Mouse (Mus musculus): ENCODE measurements at regions not wholly inside any gene's neighbourhood (a gene's known extent, or its start where the extent isn't known, plus 50 kb on each side); places are given as distances from the start of the nearest gene placed in this dataset.

- peaks cover 13% of the 10 kb centered on the region for H3K4me1 ChIP-seq (ENCODE audit: control insufficient read depth, insufficient read depth, low read length)
- H3K4me3 ChIP-seq (ENCODE audit: insufficient read depth, low read length), result no peak overlapping the region
- H3K27ac ChIP-seq (ENCODE audit: insufficient read depth, low read length), result no peak overlapping the region
- no peak for TF ChIP-seq POLR2A (IDR thresholded peaks at IDR 0.05; ENCODE audit: low read depth, low read length)
- no peak for TF ChIP-seq CTCF (IDR thresholded peaks at IDR 0.05; ENCODE audit: borderline replicate concordance, insufficient read depth, low read length)
Measured at GRCm38 (mm10) chr8:126877039-126877365, 68.6 kb downstream of the Tomm20 start.

- Histone ChIP-seq H3K27ac (ENCODE audit: insufficient read depth, low read length) (no peak overlapping the region), H3K4me1 (ENCODE audit: control insufficient read depth, insufficient read depth, low read length) (peaks cover 10% of the 10 kb centered on the region), H3K4me3 (ENCODE audit: insufficient read depth, low read length) (no peak overlapping the region)
- TF ChIP-seq CTCF (IDR thresholded peaks at IDR 0.05; ENCODE audit: borderline replicate concordance, insufficient read depth, low read length), result no peak
- no peak for TF ChIP-seq POLR2A (IDR thresholded peaks at IDR 0.05; ENCODE audit: low read depth, low read length)
Measured at GRCm38 (mm10) chr8:126876300-126877038, 69.2 kb downstream of the Tomm20 start.

GRCm38 (mm10) chr8:126875491-126876155 lies 70.0 kb downstream of the Tomm20 start:
- Histone ChIP-seq H3K27ac (ENCODE audit: insufficient read depth, low read length) (no peak overlapping the region), H3K4me1 (ENCODE audit: control insufficient read depth, insufficient read depth, low read length) (peaks cover 9% of the 10 kb centered on the region; the same call in 1 of the 2 replicates), H3K4me3 (ENCODE audit: insufficient read depth, low read length) (no peak overlapping the region)
- no peak for TF ChIP-seq CTCF (IDR thresholded peaks at IDR 0.05; ENCODE audit: borderline replicate concordance, insufficient read depth, low read length)
- TF ChIP-seq POLR2A (IDR thresholded peaks at IDR 0.05; ENCODE audit: low read depth, low read length), result no peak

- no peak for TF ChIP-seq CTCF (IDR thresholded peaks at IDR 0.05; ENCODE audit: borderline replicate concordance, insufficient read depth, low read length)
- no peak for TF ChIP-seq POLR2A (IDR thresholded peaks at IDR 0.05; ENCODE audit: low read depth, low read length)
- Histone ChIP-seq H3K4me3 (ENCODE audit: insufficient read depth, low read length) (no peak overlapping the region), H3K4me1 (ENCODE audit: control insufficient read depth, insufficient read depth, low read length) (peaks cover 9% of the 10 kb centered on the region; the same call in 1 of the 2 replicates), H3K27ac (ENCODE audit: insufficient read depth, low read length) (no peak overlapping the region; the same call in 1 of the 2 replicates)
Measured at GRCm38 (mm10) chr8:126874846-126875245, 70.8 kb downstream of the Tomm20 start.

GRCm38 (mm10) chr8:126874126-126874730 lies 71.4 kb downstream of the Tomm20 start:
- peaks cover 9% of the 10 kb centered on the region; the same call in 1 of the 2 replicates for H3K4me1 ChIP-seq (ENCODE audit: control insufficient read depth, insufficient read depth, low read length)
- H3K27ac ChIP-seq (ENCODE audit: insufficient read depth, low read length), result peak overlapping the region; percentile 87
- TF ChIP-seq CTCF (IDR thresholded peaks at IDR 0.05; ENCODE audit: borderline replicate concordance, insufficient read depth, low read length) (no peak), POLR2A (IDR thresholded peaks at IDR 0.05; ENCODE audit: low read depth, low read length) (no peak)
- H3K4me3 ChIP-seq (ENCODE audit: insufficient read depth, low read length), result no peak overlapping the region

GRCm38 (mm10) chr8:126873306-126873705 lies 72.3 kb downstream of the Tomm20 start:
- Histone ChIP-seq H3K4me3 (ENCODE audit: insufficient read depth, low read length) (no peak overlapping the region), H3K4me1 (ENCODE audit: control insufficient read depth, insufficient read depth, low read length) (peaks cover 11% of the 10 kb centered on the region), H3K27ac (ENCODE audit: insufficient read depth, low read length) (peak overlapping the region; percentile 87)
- TF ChIP-seq POLR2A (IDR thresholded peaks at IDR 0.05; ENCODE audit: low read depth, low read length), result no peak

GRCm38 (mm10) chr8:126872574-126872973 lies 73.1 kb downstream of the Tomm20 start:
- peak overlapping the region; percentile 87; the same call in 1 of the 2 replicates for H3K27ac ChIP-seq (ENCODE audit: insufficient read depth, low read length)
- H3K4me3 ChIP-seq (ENCODE audit: insufficient read depth, low read length), result no peak overlapping the region
- peaks cover 14% of the 10 kb centered on the region for H3K4me1 ChIP-seq (ENCODE audit: control insufficient read depth, insufficient read depth, low read length)
- no peak for TF ChIP-seq POLR2A (IDR thresholded peaks at IDR 0.05; ENCODE audit: low read depth, low read length)
- no peak for TF ChIP-seq CTCF (IDR thresholded peaks at IDR 0.05; ENCODE audit: borderline replicate concordance, insufficient read depth, low read length)

GRCm38 (mm10) chr8:126872133-126872532 lies 73.5 kb downstream of the Tomm20 start:
- Histone ChIP-seq H3K4me1 (ENCODE audit: control insufficient read depth, insufficient read depth, low read length) (peaks cover 18% of the 10 kb centered on the region), H3K27ac (ENCODE audit: insufficient read depth, low read length) (no peak overlapping the region), H3K4me3 (ENCODE audit: insufficient read depth, low read length) (no peak overlapping the region)
- TF ChIP-seq CTCF (IDR thresholded peaks at IDR 0.05; ENCODE audit: borderline replicate concordance, insufficient read depth, low read length), result no peak
- TF ChIP-seq POLR2A (IDR thresholded peaks at IDR 0.05; ENCODE audit: low read depth, low read length), result no peak

- H3K4me1 ChIP-seq (ENCODE audit: control insufficient read depth, insufficient read depth, low read length), result peaks cover 17% of the 10 kb centered on the region
- TF ChIP-seq POLR2A (IDR thresholded peaks at IDR 0.05; ENCODE audit: low read depth, low read length) (no peak), CTCF (IDR thresholded peaks at IDR 0.05; ENCODE audit: borderline replicate concordance, insufficient read depth, low read length) (no peak)
- H3K4me3 ChIP-seq (ENCODE audit: insufficient read depth, low read length), result no peak overlapping the region
- H3K27ac ChIP-seq (ENCODE audit: insufficient read depth, low read length), result no peak overlapping the region
Measured at GRCm38 (mm10) chr8:126869464-126869850, 76.2 kb downstream of the Tomm20 start.

Data from embryonic fibroblast, embryonic 13.5 days (primary cell).